Mouse (Mus musculus) granulocyte monocyte progenitor cell, adult 5-6 weeks (primary cell): ENCODE data around the gene Pus10. TPM values are rescaled to one million over a fixed set of nuclear protein-coding genes. Genes with fewer than 3 reads are reported as not detected.

Experiments
- ATAC-seq: replicated peaks from 2 replicates; pipeline ENCODE4 v1.8.0; 2016; ENCODE audit warnings: mild to moderate bottlenecking, moderate TSS enrichment, inconsistent platforms; ENCODE audit not compliant: poor library complexity, severe bottlenecking
- total RNA-seq, 2 experiments: library from RNA; stranded (forward) in 1 of 2; stranded (reverse) in 1 of 2; fragments of 200-712, 200-1000 nt in 1 of 2; fragments of >200 nt in 1 of 2; fragmentation: Nextera tagmentation in 1 of 2; gene quantifications; 2 replicates each; pipeline ENCODE4 v1.2.3; 2014 to 2017

Gene Pus10
- total RNA-seq (2014; fragmentation: Nextera tagmentation) (34.6 and 48.5 TPM in 2 replicates), total RNA-seq (2017) (69.1 and 69.6 TPM in 2 replicates)

DNA sequence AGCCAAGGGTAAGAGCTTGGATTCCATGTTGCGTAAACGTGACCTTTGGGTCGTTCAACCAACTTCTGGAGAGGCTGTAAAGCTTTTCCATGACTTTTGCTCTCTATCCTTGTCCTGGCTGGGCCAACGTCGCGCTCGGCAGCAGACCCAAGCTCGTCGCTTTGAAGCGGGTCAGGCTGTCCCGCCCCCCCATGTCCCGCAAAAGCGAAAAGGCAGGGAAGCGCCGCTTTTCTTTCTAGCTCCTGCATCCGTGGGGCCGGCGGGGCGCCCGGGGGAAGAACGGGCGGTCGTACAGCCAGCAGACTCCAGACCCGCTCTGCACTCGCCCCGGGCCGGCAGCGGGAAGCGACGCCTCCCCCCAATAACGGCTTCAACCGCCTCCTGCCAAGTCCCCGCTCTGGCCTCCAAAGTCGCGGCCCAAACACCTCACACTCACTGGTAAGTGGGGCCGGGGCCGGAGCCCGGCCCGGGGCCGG, at the start of gene Pus10:
TSS of gene Pus10 (plus strand) at position 364 of the 476 bp plus-strand sequence.
- peak; percentile 42 for ATAC-seq

GRCm38 (mm10) chr11:23618995-23619394, 46.5 kb upstream of the Pus10 start:
- ATAC-seq = no peak

- ATAC-seq = no peak
Measured at GRCm38 (mm10) chr11:23630664-23631063, 34.8 kb upstream of the Pus10 start.

DNA sequence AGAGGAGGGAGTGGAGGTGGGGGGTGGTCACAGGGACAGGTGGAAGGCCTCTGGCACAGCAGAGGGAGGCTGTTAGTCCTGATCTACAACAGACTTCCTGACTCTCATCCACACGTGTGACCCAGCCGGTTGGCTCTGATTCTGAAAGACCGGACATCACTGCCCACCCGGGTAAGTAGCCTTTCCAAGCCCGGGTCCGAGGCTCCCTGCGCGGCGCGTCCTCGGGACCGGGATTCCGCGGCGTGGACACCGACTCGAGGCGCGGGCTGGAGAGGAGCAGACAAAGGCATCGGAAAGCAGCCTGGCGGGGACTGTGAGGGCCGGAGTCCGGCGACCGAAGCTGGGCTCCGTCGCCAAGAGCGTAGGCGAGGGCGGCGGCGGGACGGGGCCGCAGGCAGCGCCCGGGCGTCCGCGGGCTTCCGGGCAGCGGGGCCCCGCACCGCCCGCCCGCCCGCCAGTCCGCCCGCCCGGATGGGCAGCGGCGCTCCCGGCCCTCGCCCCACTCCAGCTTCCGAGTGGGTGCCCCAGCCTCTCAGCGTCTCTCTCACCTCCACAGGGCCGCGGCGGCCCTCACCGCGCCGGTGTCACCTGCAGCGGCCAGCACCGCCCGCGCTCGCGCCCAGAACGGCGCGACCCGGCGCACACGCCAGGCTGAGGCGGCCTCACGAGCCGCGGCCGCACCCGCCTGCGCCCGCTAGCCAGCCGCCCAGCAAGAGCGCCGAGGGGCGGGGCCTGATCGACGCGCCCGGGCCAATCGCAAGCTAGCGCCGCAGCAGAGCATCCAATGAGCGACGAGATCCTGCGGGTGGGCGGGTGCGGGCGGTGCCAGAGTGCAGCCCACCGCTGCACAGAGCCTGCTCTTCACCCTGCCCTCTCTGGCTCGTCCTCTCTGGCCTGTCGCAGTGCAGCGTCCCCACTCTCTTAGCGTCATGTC, 32.3 kb upstream of the Pus10 start, which contains the start of gene 0610010F05Rik:
TSS of gene 0610010F05Rik (minus strand) at position 695 of the 934 bp plus-strand sequence.
- peak; percentile 99 for ATAC-seq

DNA sequence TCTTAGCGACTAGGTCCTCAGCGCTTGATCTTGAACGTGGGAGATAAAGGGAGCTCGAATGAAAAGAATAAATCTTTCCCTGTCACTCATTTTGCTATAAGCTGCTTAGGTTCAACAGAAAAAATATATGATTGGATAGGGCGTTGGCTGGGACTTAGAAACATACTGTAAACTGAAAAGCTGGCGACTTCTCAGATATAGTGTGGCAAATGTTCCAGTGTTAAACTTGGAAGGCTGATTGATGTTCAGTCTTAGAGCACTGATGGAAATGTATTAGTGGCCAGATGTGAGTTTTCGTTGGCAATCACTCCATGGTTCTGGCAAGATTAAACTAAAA, 31.6 kb upstream of the Pus10 start:
- ATAC-seq = no peak

- ATAC-seq = no peak
Measured at GRCm38 (mm10) chr11:23634573-23634972, 30.9 kb upstream of the Pus10 start.

DNA sequence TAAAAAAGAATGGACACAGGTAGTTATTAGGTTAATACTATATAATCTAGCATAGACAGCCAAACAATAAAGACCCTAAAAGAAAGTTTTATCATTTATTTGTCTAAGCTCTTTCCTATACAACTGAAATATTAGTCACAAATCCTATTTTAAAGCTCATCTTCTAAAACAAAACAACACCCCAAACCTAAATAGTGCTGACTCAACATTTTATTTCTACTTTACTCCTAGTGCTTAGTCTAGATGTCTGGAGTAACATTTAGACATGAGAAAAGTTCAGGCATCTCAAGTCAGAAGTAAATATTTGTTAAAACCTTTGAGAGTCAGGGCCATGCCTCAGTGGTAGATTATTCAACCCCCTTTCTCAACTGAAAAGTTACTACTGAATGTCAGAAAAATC, 18.0 kb upstream of the Pus10 start:
- ATAC-seq = no peak

DNA sequence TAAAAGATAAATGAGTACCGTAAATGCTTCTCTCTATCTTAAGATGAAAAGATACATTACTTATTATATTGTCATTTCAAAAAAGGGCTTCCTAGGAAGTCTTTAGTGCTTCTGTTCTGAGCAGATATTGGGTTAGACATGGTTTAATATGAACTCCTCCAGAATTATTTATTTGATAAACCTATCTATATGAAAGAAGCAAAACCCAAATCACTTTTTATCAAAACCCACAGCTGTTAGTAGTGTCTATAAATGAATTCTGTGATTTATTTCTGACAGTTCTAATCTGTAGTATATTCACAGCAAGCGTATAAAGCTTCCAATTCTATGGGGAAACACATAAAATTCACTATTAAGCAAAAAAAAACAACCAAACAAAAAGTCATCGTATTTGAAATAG, 17.6 kb upstream of the Pus10 start:
- ATAC-seq = no peak

DNA sequence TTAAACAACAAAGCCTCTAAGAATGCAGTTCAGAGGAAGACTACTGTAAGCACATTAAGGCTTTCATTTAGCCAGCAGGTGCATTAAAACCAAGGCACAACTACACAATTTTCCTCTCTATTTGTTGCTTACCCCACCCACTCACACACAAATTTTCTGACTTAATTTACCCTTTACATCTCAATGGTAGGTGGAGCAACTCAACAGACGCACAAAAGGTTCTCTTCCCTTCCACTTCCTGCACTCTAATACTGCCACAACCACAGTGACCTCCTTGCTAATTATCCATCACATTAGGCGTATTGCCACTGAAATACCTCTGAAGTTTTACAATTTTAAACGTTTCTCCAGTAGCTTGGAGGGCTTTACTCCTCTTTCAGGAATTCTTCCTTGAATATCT, 11.8 kb upstream of the Pus10 start:
- ATAC-seq = no peak

DNA sequence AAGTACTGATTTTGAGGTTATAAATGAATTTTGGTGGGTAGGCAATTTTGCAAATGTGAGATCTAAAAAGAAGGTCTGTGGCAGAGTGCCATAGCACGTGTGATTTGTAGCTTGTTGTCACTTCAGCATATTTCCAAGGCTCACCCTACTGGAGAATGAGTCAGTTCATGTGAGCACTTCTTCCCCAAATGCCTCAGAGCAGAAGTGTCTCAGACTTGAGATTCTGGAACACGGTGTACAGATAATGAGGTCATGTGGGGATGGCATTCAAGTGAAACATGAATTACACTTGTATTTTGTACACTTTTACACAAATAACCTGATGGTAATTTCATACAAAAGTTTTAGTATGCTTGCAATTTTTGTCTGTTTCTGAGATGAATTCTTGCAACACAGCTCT, 7.7 kb upstream of the Pus10 start:
- peak; percentile 20; the same call in 1 of the 2 replicates for ATAC-seq

DNA sequence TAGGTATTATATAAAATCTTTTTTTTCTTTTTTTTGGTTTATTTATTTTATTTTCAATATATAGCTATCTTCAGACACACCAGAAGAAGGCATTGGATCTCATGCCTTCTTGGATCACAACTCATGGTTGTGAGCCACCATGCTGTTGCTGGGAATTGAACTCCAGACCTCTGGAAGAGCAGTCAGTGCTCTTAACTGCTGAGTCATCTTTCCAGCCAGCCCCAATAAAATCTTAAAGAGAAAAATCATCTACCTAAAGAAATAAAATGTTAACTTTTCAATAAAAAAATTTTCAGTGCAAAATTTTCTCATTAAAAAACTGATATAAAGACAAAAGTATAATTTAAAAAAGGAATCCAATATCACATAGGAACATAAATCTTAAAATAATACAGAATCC, 1.2 kb upstream of the Pus10 start:
- ATAC-seq = no peak

- peak; percentile 95 for ATAC-seq
Measured at GRCm38 (mm10) chr11:23665798-23666501, 476 bp downstream of the Pus10 start, which contains the start of gene Pex13. Gene Pex13 (minus strand): TSS chr11:23665959.

- no peak for ATAC-seq
Measured at GRCm38 (mm10) chr11:23666526-23666925, 1.1 kb downstream of the Pus10 start.

DNA sequence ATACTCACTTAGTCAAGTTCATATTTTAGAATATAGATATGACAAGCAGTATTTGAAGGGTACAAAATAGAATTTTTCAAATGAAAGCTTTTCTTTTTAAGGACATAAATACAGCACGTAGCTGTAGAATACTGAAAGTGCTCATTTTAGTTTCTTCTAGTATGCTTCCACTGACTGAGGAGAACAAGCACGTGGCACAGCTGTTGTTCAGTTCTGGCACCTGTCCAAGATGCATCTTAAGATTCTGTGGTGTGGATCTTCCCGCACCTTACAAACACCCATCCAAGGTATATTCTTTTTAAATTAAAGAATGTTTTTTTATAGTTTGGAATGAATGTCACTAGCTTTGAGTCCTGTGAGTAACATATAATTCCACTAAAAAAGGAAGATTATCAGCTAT, 1.7 kb downstream of the Pus10 start:
- ATAC-seq = no peak

- no peak for ATAC-seq
Measured at GRCm38 (mm10) chr11:23672256-23672749, 6.8 kb downstream of the Pus10 start.

- no peak for ATAC-seq
Measured at GRCm38 (mm10) chr11:23676100-23676499, 10.6 kb downstream of the Pus10 start.

- peak; percentile 95 for ATAC-seq
Measured at GRCm38 (mm10) chr11:23679044-23679642, 13.7 kb downstream of the Pus10 start.

- ATAC-seq = no peak
Measured at GRCm38 (mm10) chr11:23680435-23680950, 15.0 kb downstream of the Pus10 start.

- no peak; the same call in 1 of the 2 replicates for ATAC-seq
Measured at GRCm38 (mm10) chr11:23682561-23682960, 17.1 kb downstream of the Pus10 start.

GRCm38 (mm10) chr11:23686671-23687070, 21.2 kb downstream of the Pus10 start:
- ATAC-seq = no peak
